Mouse (Mus musculus): ENCODE measurements around the gene Pgbd1. TPM values are rescaled to one million over a fixed set of nuclear protein-coding genes. Genes with fewer than 3 reads are reported as not detected.

The Pgbd1 gene
- total RNA-seq, 4 experiments from 2014 or later = 1.4 to 1.9 (median 1.6) TPM

Small RNAs within 50 kb of the gene (microRNA-seq; reads per million reads assigned to microRNA genes)
- gene Mir1896 (0 to 0.44 reads per million in 2 experiments), gene Mir6942 (0 to 0.63 reads per million in 2 experiments)

Other genes with a start within 250 kb of the Pgbd1 start
- gene Gpx5, start 148.3 kb downstream of the Pgbd1 start, total RNA-seq (2022) = not detected
- 1 to 10 TPM in 1 of 4 experiments, under 1 TPM in 3; 0.28 to 1.4 (median 0.59) TPM for gene Gpx6, start 128.9 kb downstream of the Pgbd1 start, total RNA-seq (2022)
- not detected for gene Olfr1367, start 94.1 kb downstream of the Pgbd1 start, total RNA-seq (2022)
- gene Zscan12, start 78.2 kb downstream of the Pgbd1 start, total RNA-seq (2022) = 1 to 10 TPM; 6.7 to 8.8 (median 7.8) TPM
- gene Zkscan3, start 38.3 kb downstream of the Pgbd1 start, total RNA-seq (2022) = 10 to 100 TPM; 31.7 to 41.8 (median 35.8) TPM
- gene Zscan26, start 12.7 kb upstream of the Pgbd1 start, total RNA-seq (2022) = 10 to 100 TPM; 52.1 to 59.4 (median 55.5) TPM
- gene Nkapl, start 27.5 kb upstream of the Pgbd1 start, total RNA-seq (2022) = 1 to 10 TPM in 2 of 4 experiments, under 1 TPM in 2; 0.59 to 1.5 (median 0.84) TPM
- gene Zkscan4, start 37.8 kb upstream of the Pgbd1 start, total RNA-seq (2022) = 1 to 10 TPM; 5.1 to 6.2 (median 5.8) TPM
- not detected for gene Gm10065, start 38.4 kb upstream of the Pgbd1 start, total RNA-seq (2022)
- 10 to 100 TPM; 15.4 to 22.7 (median 19.3) TPM for gene AK157302, start 54.2 kb upstream of the Pgbd1 start, total RNA-seq (2022)
- gene Gm11273, start 60.4 kb upstream of the Pgbd1 start, total RNA-seq (2022) = 10 to 100 TPM; 39.0 to 60.7 (median 52.2) TPM
- 10 to 100 TPM; 16.2 to 16.5 (median 16.3) TPM for gene Zkscan8, start 90.1 kb upstream of the Pgbd1 start, total RNA-seq (2022)
- not detected for gene Olfr1366, start 101.8 kb upstream of the Pgbd1 start, total RNA-seq (2022)
- gene Olfr1535, start 118.8 kb upstream of the Pgbd1 start, total RNA-seq (2022) = not detected
- not detected for gene Olfr1364, start 140.7 kb upstream of the Pgbd1 start, total RNA-seq (2022)
- not detected for gene Olfr1362, start 173.0 kb upstream of the Pgbd1 start, total RNA-seq (2022)
- not detected for gene Olfr11, start 201.5 kb upstream of the Pgbd1 start, total RNA-seq (2022)
- gene Olfr1361, start 222.3 kb upstream of the Pgbd1 start, total RNA-seq (2022) = not detected
- gene Olfr1360, start 236.3 kb upstream of the Pgbd1 start, total RNA-seq (2022) = not detected

All from left cerebral cortex, adult 8-10 months (tissue).